Mouse (Mus musculus): Measurements from ENCODE around the gene Faah.

DNA sequence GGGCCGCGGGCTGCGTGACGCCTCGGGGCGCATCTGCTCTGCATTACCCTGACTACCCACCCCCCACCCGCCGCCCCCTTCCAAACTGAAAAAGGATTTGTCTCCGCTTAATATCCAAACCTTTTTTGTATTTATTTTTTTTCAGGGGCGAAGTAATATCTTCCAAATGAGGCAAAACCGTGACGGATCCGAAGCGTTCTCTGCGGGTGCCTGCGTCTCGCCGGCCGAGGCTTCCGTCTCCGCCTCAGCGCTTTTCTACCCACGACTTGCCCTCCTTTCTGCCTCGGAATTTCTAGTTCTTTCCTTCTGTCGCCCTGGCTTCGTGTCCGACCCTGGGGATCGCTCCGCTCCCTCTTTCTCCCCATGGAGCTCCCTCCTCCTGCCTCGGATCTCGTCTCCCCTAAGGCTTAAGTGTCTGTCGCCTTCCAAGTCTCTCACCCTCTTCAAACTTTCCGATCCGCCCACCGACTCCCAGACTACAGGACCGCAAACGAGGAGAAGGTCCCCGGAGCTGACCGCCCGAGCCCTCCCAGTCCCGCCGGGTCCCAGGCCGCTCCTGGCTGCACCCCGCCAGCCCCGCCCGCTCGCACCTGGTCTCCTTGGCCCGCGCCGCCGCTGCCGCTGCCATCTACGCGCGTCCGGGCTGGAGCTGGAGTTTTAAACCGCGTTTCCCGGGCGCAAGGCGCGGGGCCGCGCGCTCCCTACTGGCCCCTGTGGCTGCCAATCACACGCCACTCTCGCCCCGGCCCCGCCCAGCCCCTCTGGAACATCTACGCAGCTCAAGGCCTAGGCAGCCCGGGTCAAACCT lies 78.2 kb downstream of the Faah start, which contains the start of gene Dmbx1:
- no peak for TF ChIP-seq POLR2A (IDR thresholded peaks at IDR 0.05; ENCODE audit: low read depth, low read length)
- no peak for TF ChIP-seq CTCF (conservative IDR thresholded peaks at IDR 0.05 in 1 of 2, IDR thresholded peaks at IDR 0.05 in 1 of 2; ENCODE audit: low read depth in 2 of 2, low read length in 2 of 2)
- TF ChIP-seq MEF2A (IDR thresholded peaks at IDR 0.05; ENCODE audit: borderline replicate concordance, low read depth, low read length): no peak
- no peak for TF ChIP-seq ZKSCAN1 (IDR thresholded peaks at IDR 0.05; ENCODE audit: borderline replicate concordance, low read depth, low read length)
- TF ChIP-seq MXI1 (IDR thresholded peaks at IDR 0.05; ENCODE audit: low read depth, low read length): no peak
